19 mouse cellular contexts compared by ENCODE assay signal in genomic region chr11:108230101-108230500, GRCm38 (mm10).
"Had no signal": no experiment of that assay in that cellular context is flagged by ENCODE, and none has a peak within 500 bp of the region (broad histone marks: within the 10 kb centered on the region; RNA-seq: fewer than 3 reads in every experiment).

No protein-coding gene starts in this region.

- H3K9me3 ChIP-seq: lung, embryonic 15.5 days; megakaryocyte, embryonic 14.5 days; midbrain, embryonic 13.5 days; midbrain, embryonic 15.5 days; neural tube, embryonic 12.5 days had no signal

- H3K36me3 ChIP-seq: lung, embryonic 15.5 days; midbrain, embryonic 13.5 days; midbrain, embryonic 15.5 days; neural tube, embryonic 12.5 days had no signal

- H3K4me2 ChIP-seq: lung, embryonic 15.5 days; midbrain, embryonic 11.5 days; midbrain, embryonic 13.5 days; midbrain, embryonic 15.5 days; neural tube, embryonic 12.5 days had no signal

- ATAC-seq: lung, postnatal 0 days; midbrain, embryonic 13.5 days; midbrain, embryonic 15.5 days had no signal

- H3K4me3 ChIP-seq: lung, embryonic 15.5 days; midbrain, embryonic 13.5 days; midbrain, embryonic 15.5 days; neural tube, embryonic 12.5 days had no signal

- H3K27ac ChIP-seq: lung, embryonic 15.5 days; macrophage; midbrain, embryonic 13.5 days; midbrain, embryonic 15.5 days; neural tube, embryonic 12.5 days had no signal

- H3K9ac ChIP-seq: lung, embryonic 15.5 days; midbrain, embryonic 13.5 days; midbrain, embryonic 15.5 days; neural tube, embryonic 12.5 days had no signal

- DNase-seq: lung, adult 2 months; lung, postnatal 14 days; lung, postnatal 36 days; retina, postnatal 1 day; right cerebral cortex, adult 18-20 months; right cerebral cortex, postnatal 25 days; right cerebral cortex, postnatal 4 days; spleen, adult 18-20 months; thymus, adult 18-20 months; thymus, postnatal 14 days; thymus, postnatal 36 days had no signal

- H3K4me1 ChIP-seq: lung, embryonic 15.5 days; midbrain, embryonic 13.5 days had no signal

- H3K27me3 ChIP-seq: lung, embryonic 15.5 days; megakaryocyte, embryonic 14.5 days; midbrain, embryonic 13.5 days; midbrain, embryonic 15.5 days; neural tube, embryonic 12.5 days had no signal
